Mouse (Mus musculus) heart, adult 2 months (tissue): ENCODE measurements around the gene Col4a2. TPM values are rescaled to one million over a fixed set of nuclear protein-coding genes. Genes with fewer than 3 reads are reported as not detected.

Experiments
- DNase-seq, 2 experiments: peaks; one replicate each; pipeline ENCODE4 v3.0.0; 2021
- H3K27ac ChIP-seq: fragments of 200-600 bp; 2 replicates; pipeline ENCODE4 v1.8.1; 2022
- H3K27me3 ChIP-seq: fragments of 200-500 bp; 2 replicates; pipeline ENCODE4 v1.6.1; 2012; ENCODE audit warnings: mild to moderate bottlenecking, low read length, inconsistent platforms, mixed read lengths; ENCODE audit not compliant: control insufficient read depth, insufficient read depth
- H3K36me3 ChIP-seq: fragments of 200-500 bp; 2 replicates; pipeline ENCODE4 v1.6.1; 2012; ENCODE audit warnings: low read length, inconsistent platforms; ENCODE audit not compliant: control insufficient read depth, insufficient read depth
- H3K4me1 ChIP-seq: fragments of 200-500 bp; 2 replicates; pipeline ENCODE4 v1.6.1; 2011; ENCODE audit warnings: low read length; ENCODE audit not compliant: control insufficient read depth, insufficient read depth
- H3K4me3 ChIP-seq: fragments of 200-600 bp; 2 replicates; pipeline ENCODE4 v1.8.1; 2022
- H3K79me2 ChIP-seq: fragments of 200-500 bp; replicated peaks from 2 replicates; pipeline ENCODE4 v1.6.1; 2012; ENCODE audit warnings: mild to moderate bottlenecking, inconsistent platforms, low read length, moderate library complexity, mixed read lengths; ENCODE audit not compliant: control insufficient read depth, insufficient read depth
- H3K9ac ChIP-seq: fragments of 200-500 bp; 2 replicates; pipeline ENCODE4 v1.6.1; 2012; ENCODE audit warnings: low read depth, mild to moderate bottlenecking, control low read depth, inconsistent platforms, low read length, mixed read lengths
- CTCF ChIP-seq: fragments of 200-600 bp; IDR thresholded peaks from 2 replicates; pipeline ENCODE4 v1.8.1; 2022; ENCODE audit warnings: antibody characterized with exemption, mild to moderate bottlenecking, moderate library complexity
- EP300 ChIP-seq: fragments of 200-500 bp; IDR thresholded peaks from 2 replicates; pipeline ENCODE4 v1.6.1; 2011; ENCODE audit warnings: low read depth, low read length, control low read depth; ENCODE audit not compliant: insufficient read depth
- POLR2A ChIP-seq: fragments of 200-500 bp; IDR thresholded peaks from 2 replicates; pipeline ENCODE4 v1.6.1; 2011; ENCODE audit warnings: mild to moderate bottlenecking, low read depth, low read length, control low read depth; ENCODE audit not compliant: insufficient read depth
- WGBS: fragments of 180-500 bp; shearing (Covaris S2); methylation state at CpG from one replicate; pipeline ENCODE4 v1.1.7; 2018; 5-methylcytosine and 5-hydroxymethylcytosine counted together
- intact Hi-C: fragments of 180-260 bp; cut with DNase I; formaldehyde crosslinking; loops from one replicate; pipeline ENCODE4 v1.15.1; 2025
- polyA plus RNA-seq: library from polyadenylated mRNA; depleted of rRNA; stranded (reverse); fragments of >200 nt; gene quantifications from 2 replicates; pipeline ENCODE4 v1.2.3, GENCODE M21; 2012
- total RNA-seq, 2 experiments: library from RNA; stranded (reverse); gene quantifications; 2 replicates each; pipeline ENCODE4 v1.2.3; 2021

Gene Col4a2
- total and polyA plus RNA-seq, 3 experiments = 104 to 172 (median 139) TPM

- Histone ChIP-seq H3K79me2 (no peaks in the 10 kb centered on the region), H3K27me3 (no peaks in the 10 kb centered on the region), H3K9ac (peak overlapping the region; percentile 13; the same call in 1 of the 2 replicates), H3K4me1 (peaks cover 10% of the 10 kb centered on the region), H3K27ac (no peak overlapping the region; the same call in 1 of the 2 replicates), H3K36me3 (no peaks in the 10 kb centered on the region; the same call in 1 of the 2 replicates), H3K4me3 (no peak overlapping the region)
- WGBS = 62% methylated on average over 3 of the region's 3 CpGs
- intact Hi-C loops = loop anchor here (10.0 kb wide), 1 partner anchor 252 kb away; the partner anchor contains the start of gene 1700016D06Rik
- TF ChIP-seq CTCF (no peak), POLR2A (no peak), EP300 (no peak)
- DNase-seq = no peak
Observed at GRCm38 (mm10) chr8:11452559-11452958, 140.0 kb downstream of the Col4a2 start.

GRCm38 (mm10) chr8:11452974-11453373 lies 140.4 kb downstream of the Col4a2 start:
- Histone ChIP-seq H3K36me3 (no peaks in the 10 kb centered on the region; the same call in 1 of the 2 replicates), H3K27me3 (no peaks in the 10 kb centered on the region), H3K27ac (no peak overlapping the region), H3K4me1 (peaks cover 12% of the 10 kb centered on the region), H3K9ac (peak overlapping the region; percentile 13; the same call in 1 of the 2 replicates), H3K4me3 (no peak overlapping the region), H3K79me2 (no peaks in the 10 kb centered on the region)
- TF ChIP-seq EP300 = no peak
- TF ChIP-seq POLR2A = no peak
- TF ChIP-seq CTCF = no peak
- DNase-seq = no peak
- 56% methylated on average over 4 of the region's 4 CpGs for WGBS
- intact Hi-C loops = loop anchor here (10.0 kb wide), 1 partner anchor 252 kb away; the partner anchor contains the start of gene 1700016D06Rik

- WGBS = 77% methylated on average over 12 of the region's 12 CpGs
- DNase-seq = no peak
- intact Hi-C loops = loop anchor here (10.0 kb wide), 1 partner anchor 251 kb away; the partner anchor contains the start of gene 1700016D06Rik
Observed at GRCm38 (mm10) chr8:11454228-11454627, 141.6 kb downstream of the Col4a2 start.

GRCm38 (mm10) chr8:11457278-11457677 lies 144.7 kb downstream of the Col4a2 start:
- Histone ChIP-seq H3K9ac (no peak overlapping the region), H3K4me3 (no peak overlapping the region), H3K4me1 (peaks cover 9% of the 10 kb centered on the region), H3K27ac (peak overlapping the region; percentile 62), H3K36me3 (no peaks in the 10 kb centered on the region; the same call in none of the 2 replicates), H3K27me3 (no peaks in the 10 kb centered on the region), H3K79me2 (no peaks in the 10 kb centered on the region)
- DNase-seq = no peak
- intact Hi-C loops = loop anchor here (10.0 kb wide), 1 partner anchor 248 kb away; the partner anchor contains the start of gene 1700016D06Rik
- WGBS = 61% methylated on average over 3 of the region's 3 CpGs
- TF ChIP-seq POLR2A (no peak), CTCF (no peak), EP300 (no peak)

More at GRCm38 (mm10) chr8:11454228-11454627, 141.6 kb downstream of the Col4a2 start:
- Histone ChIP-seq H3K36me3 (no peaks in the 10 kb centered on the region; the same call in none of the 2 replicates), H3K79me2 (no peaks in the 10 kb centered on the region), H3K4me1 (peaks cover 16% of the 10 kb centered on the region), H3K4me3 (no peak overlapping the region), H3K27me3 (no peaks in the 10 kb centered on the region), H3K27ac (no peak overlapping the region), H3K9ac (no peak overlapping the region)
- TF ChIP-seq POLR2A (no peak), EP300 (no peak), CTCF (no peak)

GRCm38 (mm10) chr8:11457981-11458836 lies 145.6 kb downstream of the Col4a2 start:
- no peak overlapping the region for H3K4me3 ChIP-seq
- 19% methylated on average over 12 of the region's 12 CpGs for WGBS
- no peaks in the 10 kb centered on the region; the same call in 1 of the 2 replicates for H3K36me3 ChIP-seq
- H3K79me2 ChIP-seq = no peaks in the 10 kb centered on the region
- no peak for TF ChIP-seq CTCF
- TF ChIP-seq POLR2A = no peak
- peak overlapping the region; percentile 62 for H3K27ac ChIP-seq
- DNase-seq = no peak
- H3K27me3 ChIP-seq = no peaks in the 10 kb centered on the region
- intact Hi-C loops = loop anchor here (10.0 kb wide), 1 partner anchor 247 kb away; the partner anchor contains the start of gene 1700016D06Rik
- peak overlapping the region; percentile 19; the same call in 1 of the 2 replicates for H3K9ac ChIP-seq
- peaks cover 6% of the 10 kb centered on the region for H3K4me1 ChIP-seq

GRCm38 (mm10) chr8:11459016-11459415 lies 146.4 kb downstream of the Col4a2 start:
- peaks cover 9% of the 10 kb centered on the region for H3K4me1 ChIP-seq
- no peak for DNase-seq
- intact Hi-C loops = loop anchor here (10.0 kb wide), 1 partner anchor 246 kb away; the partner anchor contains the start of gene 1700016D06Rik

More at GRCm38 (mm10) chr8:11459016-11459415, 146.4 kb downstream of the Col4a2 start:
- no peaks in the 10 kb centered on the region for H3K27me3 ChIP-seq
- no peaks in the 10 kb centered on the region for H3K79me2 ChIP-seq
- peak overlapping the region; percentile 62 for H3K27ac ChIP-seq
- TF ChIP-seq EP300 = no peak
- TF ChIP-seq POLR2A = no peak
- TF ChIP-seq CTCF = no peak
- no peak overlapping the region for H3K4me3 ChIP-seq
- H3K36me3 ChIP-seq = no peaks in the 10 kb centered on the region; the same call in 1 of the 2 replicates
- 47% methylated on average over 5 of the region's 5 CpGs for WGBS
- H3K9ac ChIP-seq = no peak overlapping the region
